ENCODE assay signal across 8 mouse cellular contexts in the genomic region with DNA sequence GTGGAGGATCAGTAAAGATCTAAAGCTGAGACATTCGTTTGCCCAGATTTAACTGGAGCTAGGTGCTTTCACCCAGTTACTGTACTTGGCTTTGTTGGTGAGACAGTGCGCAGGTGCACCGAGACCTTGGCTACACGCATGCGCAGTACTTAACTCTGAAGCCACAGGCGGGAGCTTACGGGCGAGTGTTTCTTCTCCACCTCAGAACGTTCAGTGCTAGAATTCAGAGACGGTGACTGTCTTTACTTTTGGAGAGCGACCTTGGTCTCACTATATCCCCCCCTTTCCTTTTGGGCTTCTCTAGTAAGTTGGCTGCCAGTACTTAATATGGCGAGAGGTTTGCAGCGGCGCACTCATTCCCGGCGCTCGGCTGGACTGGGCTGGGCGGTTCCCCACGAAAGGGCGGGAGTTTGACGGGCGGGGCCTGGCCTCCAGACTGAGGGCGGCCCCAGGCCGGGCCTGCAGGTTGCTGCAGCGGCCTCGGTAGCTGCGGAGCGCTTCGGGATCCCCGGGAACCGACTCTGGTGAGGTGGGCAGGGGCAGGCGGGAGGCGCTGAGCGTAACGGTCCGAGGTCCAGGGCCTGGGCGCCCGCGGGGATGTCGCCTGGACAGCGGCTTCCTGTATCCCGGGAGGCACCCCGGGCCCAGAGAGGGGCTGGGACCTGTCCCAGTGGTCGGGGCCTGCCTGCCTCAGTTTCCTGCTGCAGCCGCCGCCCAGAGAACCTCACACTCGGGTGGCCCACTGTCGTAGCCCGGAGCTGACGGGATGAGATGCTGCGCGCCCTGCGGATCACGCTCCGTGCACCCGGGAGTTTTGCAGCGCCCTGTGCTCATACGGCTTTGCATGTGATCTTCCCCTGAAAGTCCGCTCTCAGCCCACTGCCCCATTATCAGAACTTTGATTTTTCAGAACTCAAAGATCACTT. TPM values are rescaled to one million over a fixed set of nuclear protein-coding genes. Genes with fewer than 3 reads are reported as not detected.
DNase-seq lines count a peak whose midpoint lies in the region; ATAC-seq lines count a peak whose summit lies in the region.

TSS of gene Cep250 (plus strand) at position 325 of the 926 bp plus-strand sequence.

- peak; percentile 97 for ATAC-seq in forebrain, embryonic 11.5 days (replicated peaks; ENCODE audit: low FRiP score)
- ATAC-seq in heart, embryonic 16.5 days (replicated peaks; ENCODE audit: extremely low read depth, insufficient read depth, low FRiP score) = peak; percentile 97
- ATAC-seq in liver, embryonic 15.5 days (ENCODE audit: insufficient read depth) = peak; percentile 100
- peak; percentile 96 for ATAC-seq in neural tube, embryonic 12.5 days (ENCODE audit: low FRiP score, low read depth)

- no peaks in the 10 kb centered on the region for H3K4me1 ChIP-seq in forebrain, embryonic 11.5 days (replicated peaks; ENCODE audit: control insufficient read depth, insufficient read depth, low read length)
- H3K4me1 ChIP-seq in heart, embryonic 16.5 days (ENCODE audit: control insufficient read depth, insufficient read depth, low read length) = peaks cover 5% of the 10 kb centered on the region
- H3K4me1 ChIP-seq in liver, embryonic 15.5 days (replicated peaks) = peaks cover 20% of the 10 kb centered on the region
- 0 out of 2 replicates have a peak, but pooled peaks cover 5% of the 10 kb centered on the region for H3K4me1 ChIP-seq in neural tube, embryonic 12.5 days

- peak within 1 kb of the TSS; percentile 71 for H3K4me2 ChIP-seq in forebrain, embryonic 11.5 days (ENCODE audit: low read depth, low read length, severe bottlenecking)
- peak within 1 kb of the TSS; percentile 61 for H3K4me2 ChIP-seq in heart, embryonic 16.5 days (ENCODE audit: low read depth, low read length)
- H3K4me2 ChIP-seq in liver, embryonic 15.5 days = peak within 1 kb of the TSS; percentile 97
- peak within 1 kb of the TSS; percentile 68 for H3K4me2 ChIP-seq in neural tube, embryonic 12.5 days (replicated peaks)

- H3K9ac ChIP-seq in forebrain, embryonic 11.5 days (ENCODE audit: low read length) = peak within 1 kb of the TSS; percentile 98
- H3K9ac ChIP-seq in heart, embryonic 16.5 days (ENCODE audit: low read length) = peak within 1 kb of the TSS; percentile 99
- peak within 1 kb of the TSS; percentile 87 for H3K9ac ChIP-seq in liver, embryonic 15.5 days
- peak within 1 kb of the TSS; percentile 92 for H3K9ac ChIP-seq in neural tube, embryonic 12.5 days

- H3K36me3 ChIP-seq in forebrain, embryonic 11.5 days (ENCODE audit: control insufficient read depth, insufficient read depth, low read length) = no peaks in the 10 kb centered on the region
- no peaks in the 10 kb centered on the region for H3K36me3 ChIP-seq in heart, embryonic 16.5 days (ENCODE audit: control insufficient read depth, insufficient read depth)
- H3K36me3 ChIP-seq in liver, embryonic 15.5 days (replicated peaks) = no peaks in the 10 kb centered on the region
- 0 out of 2 replicates have a peak, but pooled peaks cover 6% of the 10 kb centered on the region for H3K36me3 ChIP-seq in neural tube, embryonic 12.5 days

- H3K4me3 ChIP-seq in forebrain, embryonic 11.5 days (ENCODE audit: low read depth, low read length) = peak within 1 kb of the TSS; percentile 89
- H3K4me3 ChIP-seq in heart, embryonic 16.5 days (ENCODE audit: low read length) = peak within 1 kb of the TSS; percentile 97
- H3K4me3 ChIP-seq in liver, embryonic 15.5 days (replicated peaks) = peak within 1 kb of the TSS; percentile 81
- H3K4me3 ChIP-seq in neural tube, embryonic 12.5 days = peak within 1 kb of the TSS; percentile 79

- DNase-seq in CD8-positive naive resting alpha-beta T cell, adult 2 months (ENCODE audit: low read depth in 2 of 2, low spot score in 2 of 2) = peak; percentile 86 to 87
- peak; percentile 77 for DNase-seq in c-Kit-positive CD71-negative TER-119-negative erythroid progenitor cells, embryonic 14.5 days (ENCODE audit: low read depth)
- peak; percentile 96 for DNase-seq in forebrain, embryonic 11.5 days (ENCODE audit: low spot score)
- peak; percentile 92 to 94 for DNase-seq in kidney, postnatal 36 days
- DNase-seq in telencephalon, adult 2 months (ENCODE audit: low read depth, low spot score) = peak; percentile 87

- H3K27ac ChIP-seq in forebrain, embryonic 11.5 days (ENCODE audit: low read depth, low read length) = peak within 1 kb of the TSS; percentile 84
- H3K27ac ChIP-seq in heart, embryonic 16.5 days (ENCODE audit: low read length) = peak within 1 kb of the TSS; percentile 88
- peak within 1 kb of the TSS; percentile 84 for H3K27ac ChIP-seq in liver, embryonic 15.5 days (replicated peaks)
- H3K27ac ChIP-seq in neural tube, embryonic 12.5 days = peak within 1 kb of the TSS; percentile 63

- under 1% methylated on average over 59 of the region's 59 CpGs for WGBS in forebrain, embryonic 11.5 days
- WGBS in heart, embryonic 16.5 days = under 1% methylated on average over 59 of the region's 59 CpGs
- under 1% methylated on average over 59 of the region's 59 CpGs for WGBS in liver, embryonic 15.5 days (ENCODE audit: insufficient replicate concordance)
- under 1% methylated on average over 59 of the region's 59 CpGs for WGBS in neural tube, embryonic 12.5 days

- H3K9me3 ChIP-seq in forebrain, embryonic 11.5 days (ENCODE audit: control insufficient read depth, low read length) = no peaks in the 10 kb centered on the region
- H3K9me3 ChIP-seq in heart, embryonic 16.5 days (replicated peaks; ENCODE audit: control insufficient read depth, low read length) = no peaks in the 10 kb centered on the region
- no peaks in the 10 kb centered on the region for H3K9me3 ChIP-seq in liver, embryonic 15.5 days (replicated peaks)
- H3K9me3 ChIP-seq in neural tube, embryonic 12.5 days = no peaks in the 10 kb centered on the region

- no peaks in the 10 kb centered on the region for H3K27me3 ChIP-seq in forebrain, embryonic 11.5 days (ENCODE audit: control insufficient read depth, insufficient read depth, low read length)
- H3K27me3 ChIP-seq in heart, embryonic 16.5 days (ENCODE audit: control insufficient read depth, insufficient read depth, low read length) = 0 out of 2 replicates have a peak, but pooled peaks cover 3% of the 10 kb centered on the region
- peaks cover 14% of the 10 kb centered on the region for H3K27me3 ChIP-seq in liver, embryonic 15.5 days
- H3K27me3 ChIP-seq in neural tube, embryonic 12.5 days (replicated peaks) = no peaks in the 10 kb centered on the region

RNA-seq across cellular contexts. Expression of gene Cep250, which starts in this region (rescaled TPM):
- 27.4 and 28.8 TPM in 2 replicates for polyA plus RNA-seq in forebrain, embryonic 11.5 days (2014; fragmentation: Nextera tagmentation; extraction: Ambion mirVana)
- 6.9 and 9.9 TPM in 2 replicates for polyA plus RNA-seq in heart, embryonic 16.5 days (2015; fragmentation: Nextera tagmentation; extraction: Ambion mirVana)
- 8.2 and 9.7 TPM in 2 replicates for polyA plus RNA-seq in liver, embryonic 15.5 days (2015; fragmentation: Nextera tagmentation; extraction: Ambion mirVana)
- polyA plus RNA-seq in neural tube, embryonic 12.5 days (2016; fragmentation: Nextera tagmentation; extraction: Ambion mirVana) = 19.3 and 23.0 TPM in 2 replicates

Comparison
In these comparisons a context has a peak if more than half of its experiments do, and no peak if none do; other contexts are left out.
1. Peak in every context shown above with its lines: DNase-seq, ATAC-seq, H3K4me3 ChIP-seq and H3K27ac ChIP-seq.